Mouse (Mus musculus): ENCODE measurements around the gene Zfpl1.

DNA sequence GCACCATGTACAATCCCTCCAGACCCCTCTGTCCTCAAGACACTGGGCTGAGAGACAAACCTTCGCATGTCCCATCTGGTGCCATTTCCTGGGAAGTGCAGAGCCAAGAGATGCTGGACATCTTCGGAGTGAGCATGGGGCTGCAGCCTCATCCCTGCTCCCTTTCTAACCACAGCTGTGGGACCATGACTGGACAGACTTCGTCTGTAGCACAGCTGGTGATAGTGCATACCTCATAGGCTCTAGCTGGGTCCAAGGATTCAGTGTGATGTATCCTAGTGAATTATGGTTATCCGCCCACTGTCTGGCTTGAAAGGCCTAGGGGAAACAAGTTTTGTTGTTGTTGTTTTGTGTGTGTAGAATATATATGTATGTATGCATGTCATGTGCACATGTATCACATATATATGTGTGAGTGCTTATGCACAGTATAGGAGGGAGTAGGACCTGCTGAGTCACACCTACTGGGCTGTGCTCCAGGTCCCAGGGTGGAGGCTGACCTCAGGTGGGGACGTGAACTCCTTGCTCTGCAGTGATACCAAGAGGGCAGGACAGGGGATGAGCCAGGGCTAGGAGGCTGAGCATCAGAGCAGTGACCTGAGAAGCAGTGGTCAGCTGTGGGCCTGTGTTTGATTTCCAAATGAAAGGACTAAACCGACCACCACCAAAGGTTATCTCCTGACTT lies 17.6 kb upstream of the Zfpl1 start:
- TF ChIP-seq CTCF (IDR thresholded peaks at IDR 0.05) (no peak), POLR2A (IDR thresholded peaks at IDR 0.05; ENCODE audit: insufficient read depth, low read depth, low read length) (no peak)

All from heart, adult 2 months (tissue).